Mouse (Mus musculus): ENCODE results near the gene Nudt7.

Nudt7 gene

GRCm38 (mm10) chr8:114143645-114144290, 10.4 kb downstream of the Nudt7 start:
- DNase-seq (ENCODE audit: low read depth) = no peak

DNA sequence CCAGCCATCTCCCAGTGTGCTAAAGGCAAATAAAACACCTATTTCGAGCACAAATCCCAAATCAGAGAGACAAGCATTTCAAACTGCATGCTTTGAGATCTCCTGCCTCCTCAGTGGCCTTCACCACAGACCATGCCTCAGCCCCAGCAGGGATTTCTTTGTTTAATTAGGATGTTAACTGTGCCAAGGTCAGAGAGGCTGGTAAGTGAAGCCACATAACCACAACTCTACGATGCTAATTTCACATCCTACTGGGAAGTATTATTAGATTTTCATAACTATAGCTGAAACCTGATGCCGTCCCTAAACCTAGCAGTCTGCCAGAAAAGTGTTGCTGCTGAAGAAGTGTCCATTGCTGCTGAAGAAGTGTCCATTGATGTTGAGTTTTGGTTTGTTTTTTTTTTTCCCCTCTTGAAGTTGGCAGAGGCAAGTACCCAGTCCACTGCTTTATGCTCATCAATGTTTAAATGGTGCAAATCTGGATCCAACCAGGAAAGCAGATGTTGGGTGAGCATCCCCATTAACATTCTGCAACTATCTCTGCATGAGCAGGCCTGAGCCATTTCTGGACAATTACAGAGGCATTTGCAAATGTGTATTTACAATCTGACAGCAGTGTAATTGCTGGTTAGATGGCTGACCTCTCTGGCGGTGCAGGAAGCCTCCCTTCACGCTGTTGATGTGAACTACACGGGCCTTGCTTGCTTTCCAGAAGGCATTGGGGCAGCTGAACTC, 20.1 kb downstream of the Nudt7 start:
- no peak for DNase-seq (ENCODE audit: low read depth)

GRCm38 (mm10) chr8:114158586-114158985, 25.2 kb downstream of the Nudt7 start:
- no peak for DNase-seq (ENCODE audit: low read depth)

DNA sequence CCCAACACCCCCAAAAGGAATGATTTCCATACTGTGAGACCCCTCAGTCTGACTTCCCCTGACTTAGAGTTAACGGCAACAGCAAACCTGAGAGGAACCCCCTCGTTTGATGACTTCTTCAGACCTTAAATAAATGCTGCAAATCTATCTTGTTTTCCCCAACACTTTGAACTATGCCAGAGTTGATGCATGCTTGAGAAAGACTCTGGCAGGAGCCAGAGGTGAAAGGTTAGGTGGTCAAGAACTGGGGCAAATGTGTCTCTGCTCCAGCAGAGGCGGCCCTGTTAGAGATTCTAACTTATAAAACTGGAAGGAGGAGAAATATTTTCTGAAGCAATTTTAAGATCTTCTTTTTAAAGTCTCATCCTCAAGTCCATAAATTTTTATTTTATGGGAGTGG, 26.3 kb downstream of the Nudt7 start:
- DNase-seq (ENCODE audit: low read depth) = no peak

- DNase-seq (ENCODE audit: low read depth) = no peak
These were observed 30.5 kb downstream of the Nudt7 start for GRCm38 (mm10) chr8:114163871-114164270.

- DNase-seq (ENCODE audit: low read depth) = no peak
These were observed 31.2 kb downstream of the Nudt7 start for GRCm38 (mm10) chr8:114164444-114165096.

GRCm38 (mm10) chr8:114165741-114166140, 32.4 kb downstream of the Nudt7 start:
- DNase-seq (ENCODE audit: low read depth) = no peak

DNA sequence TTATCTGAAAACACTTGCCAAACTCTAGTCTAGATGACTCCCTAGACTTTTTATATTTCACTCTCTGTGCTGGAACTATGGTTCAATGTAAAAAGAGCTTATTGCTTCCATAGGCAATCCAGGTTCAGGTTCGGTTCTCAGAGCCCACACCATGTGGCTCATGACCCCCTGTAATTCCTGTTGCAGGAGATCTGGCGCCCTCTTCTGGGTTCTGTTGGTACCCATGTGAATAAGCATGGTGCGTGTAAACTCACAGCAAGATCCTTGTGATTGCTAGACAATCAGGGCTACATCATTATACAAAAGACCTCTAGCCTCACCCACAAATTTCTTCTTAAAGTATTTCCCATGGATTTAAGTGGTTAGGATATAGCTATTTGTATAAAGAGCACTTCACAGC, 43.4 kb downstream of the Nudt7 start:
- DNase-seq (ENCODE audit: low read depth) = no peak

DNA sequence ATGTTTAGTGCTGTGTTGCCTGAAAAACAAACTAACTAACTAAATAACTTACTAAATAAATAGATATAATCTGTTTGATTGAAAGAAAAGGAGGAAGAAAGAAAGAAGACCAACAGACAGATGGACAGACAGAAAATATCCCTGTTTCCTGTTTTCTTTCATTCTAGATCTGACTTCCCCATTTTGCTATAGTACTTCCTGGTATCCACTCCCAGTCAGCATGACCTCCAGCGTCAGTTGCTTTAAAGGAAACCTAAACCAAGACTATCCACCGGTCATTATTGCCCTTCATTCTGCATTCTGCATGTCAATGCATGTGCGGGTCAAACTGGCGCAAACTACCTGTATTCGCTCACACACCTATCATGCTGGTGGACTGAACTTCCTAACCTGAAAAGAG, 60.0 kb downstream of the Nudt7 start:
- DNase-seq (ENCODE audit: low read depth) = no peak

- DNase-seq (ENCODE audit: low read depth) = no peak
These were observed 65.6 kb downstream of the Nudt7 start for GRCm38 (mm10) chr8:114198990-114199389.
